Mouse (Mus musculus): ENCODE data around the gene Zg16. TPM values are rescaled to one million over a fixed set of nuclear protein-coding genes. Genes with fewer than 3 reads are reported as not detected.

Zg16 gene
- polyA plus RNA-seq, 1 experiment from 2014 or later, result not detected

DNA sequence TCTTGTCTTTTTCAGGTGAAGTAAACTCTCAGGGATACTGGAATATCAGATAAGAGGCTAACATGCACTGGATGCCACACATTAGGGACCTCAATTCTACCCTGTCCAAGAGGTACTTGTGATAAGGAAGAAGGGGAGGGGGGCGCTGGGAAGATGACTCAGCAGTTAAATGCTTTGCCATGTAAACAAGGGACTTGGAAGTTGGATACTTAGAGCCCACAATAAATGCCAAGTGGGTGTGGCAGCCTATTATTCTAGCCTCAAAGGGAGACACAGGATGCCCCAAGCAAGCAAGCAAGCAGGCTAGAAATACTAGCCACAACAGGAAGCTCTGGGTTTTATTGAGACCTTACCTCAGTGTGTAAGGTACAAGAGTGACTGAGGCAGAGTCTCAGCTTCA is 55.9 kb downstream of the Zg16 start:
- Histone ChIP-seq H3K27me3 (replicated peaks) (no peaks in the 10 kb centered on the region), H3K4me1 (peaks cover 41% of the 10 kb centered on the region), H3K4me3 (no peak overlapping the region), H3K9me3 (replicated peaks) (no peaks in the 10 kb centered on the region), H3K4me2 (no peak overlapping the region), H3K36me3 (peaks cover 87% of the 10 kb centered on the region), H3K9ac (no peak overlapping the region; the same call in 1 of the 2 replicates), H3K27ac (peak overlapping the region; percentile 98)
- 40% methylated on average over 1 of the region's 1 CpGs for WGBS (ENCODE audit: insufficient replicate concordance)
- no peak for ATAC-seq

DNA sequence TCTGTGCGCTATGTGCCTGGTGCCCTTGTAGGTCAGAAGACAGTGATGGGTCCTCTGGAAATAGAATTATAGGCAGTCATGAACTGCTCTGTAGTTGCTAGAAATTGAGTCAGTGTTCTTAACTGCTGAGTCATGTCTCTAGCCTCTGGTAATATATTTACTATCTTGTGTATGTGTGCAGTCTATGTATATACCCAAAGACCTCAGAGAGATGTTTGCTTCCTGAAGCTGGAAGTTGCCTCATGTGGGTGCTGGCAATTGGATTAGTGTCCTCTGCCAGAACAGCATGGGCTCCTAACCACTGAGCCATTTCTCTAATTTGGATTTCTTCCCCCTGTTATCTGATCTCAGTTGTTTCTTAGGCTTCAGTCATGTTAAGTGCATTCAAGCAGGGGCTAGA is 57.0 kb downstream of the Zg16 start:
- peaks cover 81% of the 10 kb centered on the region for H3K36me3 ChIP-seq
- ATAC-seq, result no peak
- WGBS (ENCODE audit: insufficient replicate concordance), result 95% methylated on average over 1 of the region's 1 CpGs

DNA sequence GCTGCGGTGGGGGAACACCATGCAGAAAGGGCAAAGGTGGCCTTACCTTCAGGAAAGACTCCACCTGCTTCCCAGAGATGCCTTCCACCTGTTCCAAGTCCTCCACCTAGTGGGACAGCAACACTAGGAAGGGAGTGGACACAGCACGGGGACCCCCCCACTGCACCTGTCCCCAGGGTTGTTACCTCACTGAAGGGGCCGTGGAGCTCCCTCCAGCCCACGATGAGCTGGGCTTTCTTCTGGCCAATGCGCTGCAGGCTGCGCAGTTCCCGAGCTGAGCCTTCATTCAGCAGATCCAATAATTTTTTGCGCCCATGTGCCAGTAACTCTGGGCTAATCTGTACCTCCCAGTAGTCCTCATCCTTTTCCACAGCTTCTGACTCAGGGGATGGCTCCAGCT is 59.2 kb downstream of the Zg16 start:
- no peak for ATAC-seq
- Histone ChIP-seq H3K36me3 (peaks cover 81% of the 10 kb centered on the region), H3K4me3 (peak overlapping the region; percentile 90), H3K27ac (peak overlapping the region; percentile 98), H3K9ac (peak overlapping the region; percentile 71), H3K27me3 (replicated peaks) (no peaks in the 10 kb centered on the region), H3K4me2 (peak overlapping the region; percentile 98), H3K4me1 (peaks cover 68% of the 10 kb centered on the region), H3K9me3 (replicated peaks) (no peaks in the 10 kb centered on the region)
- 63% methylated on average over 8 of the region's 8 CpGs for WGBS (ENCODE audit: insufficient replicate concordance)

More for the DNA sequence above, 57.0 kb downstream of the Zg16 start:
- peak overlapping the region; percentile 25; the same call in 1 of the 2 replicates for H3K9ac ChIP-seq
- peaks cover 45% of the 10 kb centered on the region for H3K4me1 ChIP-seq
- no peak overlapping the region for H3K4me2 ChIP-seq
- no peaks in the 10 kb centered on the region for H3K9me3 ChIP-seq (replicated peaks)
- H3K27me3 ChIP-seq (replicated peaks), result no peaks in the 10 kb centered on the region
- peak overlapping the region; percentile 98 for H3K27ac ChIP-seq
- H3K4me3 ChIP-seq, result no peak overlapping the region

DNA sequence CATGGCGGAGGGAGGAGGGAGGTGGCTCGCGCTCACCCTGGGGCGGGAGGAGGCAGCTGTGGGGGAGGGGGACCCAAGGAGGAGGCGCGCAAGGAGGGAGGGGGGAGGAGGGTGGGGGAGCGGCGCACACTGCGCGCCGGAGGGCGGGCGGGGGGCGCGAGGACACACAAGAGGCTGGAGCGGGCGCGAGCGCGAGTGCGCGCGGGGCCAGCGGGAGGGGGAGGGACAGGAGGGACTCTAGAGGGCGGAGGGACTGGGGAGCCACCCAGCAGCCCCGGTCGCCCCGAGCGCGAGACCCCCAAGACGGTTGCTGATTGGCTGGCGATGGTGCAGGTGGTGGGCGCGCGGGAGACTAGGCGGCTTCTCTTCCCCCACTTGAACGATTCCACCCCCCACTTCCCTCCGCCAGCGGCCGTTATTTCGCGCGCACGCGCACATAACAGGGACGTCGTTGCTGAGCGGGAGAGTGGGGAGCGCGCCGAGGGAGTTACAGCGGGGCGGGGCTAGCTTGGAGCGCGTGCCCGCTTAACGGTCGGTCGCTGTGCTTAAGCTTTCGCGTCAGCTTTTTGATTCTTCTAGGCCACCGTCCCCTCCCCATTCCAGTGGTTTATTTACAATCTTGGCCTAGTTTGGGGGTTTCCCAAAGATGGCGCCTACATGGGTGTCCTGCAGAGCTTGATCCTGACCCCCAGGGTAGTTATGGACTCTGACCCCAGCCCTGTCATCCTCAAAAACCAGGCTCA is 60.0 kb downstream of the Zg16 start, which contains the start of gene Maz:
Gene Maz (minus strand): TSS at position 54 of the 743 bp plus-strand sequence.
- peaks cover 75% of the 10 kb centered on the region for H3K4me1 ChIP-seq
- H3K36me3 ChIP-seq, result peaks cover 81% of the 10 kb centered on the region
- no peaks in the 10 kb centered on the region for H3K27me3 ChIP-seq (replicated peaks)
- WGBS (ENCODE audit: insufficient replicate concordance), result under 1% methylated on average over 59 of the region's 63 CpGs
- H3K9me3 ChIP-seq (replicated peaks), result no peaks in the 10 kb centered on the region
- ATAC-seq, result peak; percentile 79
- H3K4me3 ChIP-seq, result peak within 1 kb of the TSS; percentile 90
- peak within 1 kb of the TSS; percentile 98 for H3K4me2 ChIP-seq
- H3K9ac ChIP-seq, result peak within 1 kb of the TSS; percentile 100
- H3K27ac ChIP-seq, result peak within 1 kb of the TSS; percentile 98

DNA sequence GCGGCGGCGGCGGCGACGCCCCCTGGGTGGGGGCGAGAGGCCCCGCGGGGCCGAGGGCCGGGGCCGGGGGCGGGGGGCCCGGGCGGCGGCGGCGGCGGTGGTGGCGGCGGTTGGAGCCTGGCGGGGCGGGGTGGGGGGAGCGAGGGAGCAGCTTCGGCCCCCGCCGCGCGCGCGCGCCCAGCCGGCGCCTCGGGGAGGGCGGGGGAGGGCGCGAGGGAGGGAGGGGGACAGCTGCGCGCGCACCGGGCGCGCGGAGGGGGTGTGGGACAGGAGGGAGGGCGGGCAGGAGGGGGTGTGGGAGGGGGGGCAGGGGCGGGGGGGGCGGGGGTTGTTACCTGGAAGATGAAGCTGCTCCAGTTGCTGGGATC is 60.5 kb downstream of the Zg16 start:
- no peak; the same call in 1 of the 2 replicates for ATAC-seq
- WGBS (ENCODE audit: insufficient replicate concordance), result 3% methylated on average over 12 of the region's 48 CpGs
- peak overlapping the region; percentile 90 for H3K4me3 ChIP-seq
- peaks cover 79% of the 10 kb centered on the region for H3K36me3 ChIP-seq
- H3K9ac ChIP-seq, result peak overlapping the region; percentile 100
- H3K4me1 ChIP-seq, result peaks cover 75% of the 10 kb centered on the region
- H3K27me3 ChIP-seq (replicated peaks), result no peaks in the 10 kb centered on the region
- H3K4me2 ChIP-seq, result peak overlapping the region; percentile 98
- peak overlapping the region; percentile 98 for H3K27ac ChIP-seq
- H3K9me3 ChIP-seq (replicated peaks), result no peaks in the 10 kb centered on the region

DNA sequence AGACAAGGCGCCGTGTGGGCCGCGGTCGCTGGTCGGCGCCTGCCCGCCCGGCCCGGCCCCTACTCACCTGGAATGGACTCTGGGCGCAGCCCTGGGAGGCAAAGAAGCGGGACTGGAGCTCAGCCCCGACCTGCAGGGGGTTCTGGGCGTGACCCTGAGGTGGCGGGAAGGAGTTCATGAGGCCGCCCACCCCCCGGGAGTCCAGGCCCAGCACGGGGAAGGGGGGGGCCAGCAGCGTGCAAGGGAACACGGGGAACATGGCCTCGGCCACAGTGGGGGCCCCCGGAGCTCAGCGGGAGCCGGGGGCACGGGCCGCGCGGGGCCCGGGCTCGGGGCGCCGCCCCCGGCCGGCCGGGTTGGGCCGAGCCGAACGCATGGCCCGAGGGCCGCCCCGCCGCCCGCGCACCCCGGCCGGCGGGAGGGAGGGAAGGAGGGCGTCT is 60.9 kb downstream of the Zg16 start:
- Histone ChIP-seq H3K4me3 (peak overlapping the region; percentile 90), H3K27ac (peak overlapping the region; percentile 98), H3K9me3 (replicated peaks) (no peaks in the 10 kb centered on the region), H3K9ac (peak overlapping the region; percentile 100), H3K4me2 (peak overlapping the region; percentile 98), H3K36me3 (peaks cover 75% of the 10 kb centered on the region), H3K27me3 (replicated peaks) (no peaks in the 10 kb centered on the region), H3K4me1 (peaks cover 75% of the 10 kb centered on the region)
- 0% methylated on average over 15 of the region's 48 CpGs for WGBS (ENCODE audit: insufficient replicate concordance)
- ATAC-seq, result peak; percentile 48

DNA sequence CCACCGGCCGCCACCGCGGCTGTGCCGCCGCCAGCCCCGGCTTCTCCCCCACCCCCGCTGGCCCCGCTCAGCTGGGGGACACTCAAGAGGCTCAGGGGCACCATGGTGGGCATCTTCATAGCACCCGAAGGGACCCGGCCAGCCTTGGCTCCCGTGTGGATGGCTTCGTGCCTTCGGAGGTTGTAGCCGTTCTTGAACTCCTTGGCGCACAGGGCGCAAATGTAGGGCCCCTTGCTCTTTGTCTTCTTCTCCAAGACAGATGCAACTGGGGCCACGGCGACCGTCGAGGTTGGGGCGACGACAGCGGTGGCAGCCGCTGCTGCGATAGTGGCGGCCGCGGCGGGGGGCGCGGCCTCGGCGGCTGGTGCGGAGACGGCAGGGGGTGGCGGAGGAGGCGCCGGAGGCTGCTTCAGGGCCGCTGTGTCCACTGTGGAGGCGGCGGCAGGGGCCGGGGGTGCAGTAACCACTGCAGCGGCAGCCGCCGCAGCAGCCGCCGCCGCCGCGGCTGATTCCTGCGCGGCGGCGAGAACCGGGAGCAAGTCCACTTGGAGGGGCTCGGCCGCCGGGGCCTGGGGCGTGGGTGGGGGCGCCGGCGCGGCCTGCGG is 61.5 kb downstream of the Zg16 start:
- peak overlapping the region; percentile 98 for H3K4me2 ChIP-seq
- H3K4me3 ChIP-seq, result peak overlapping the region; percentile 90
- peaks cover 69% of the 10 kb centered on the region for H3K36me3 ChIP-seq
- peak overlapping the region; percentile 100 for H3K9ac ChIP-seq
- peak overlapping the region; percentile 98 for H3K27ac ChIP-seq
- ATAC-seq, result no peak
- no peaks in the 10 kb centered on the region for H3K9me3 ChIP-seq (replicated peaks)
- peaks cover 75% of the 10 kb centered on the region for H3K4me1 ChIP-seq
- under 1% methylated on average over 53 of the region's 65 CpGs for WGBS (ENCODE audit: insufficient replicate concordance)
- no peaks in the 10 kb centered on the region for H3K27me3 ChIP-seq (replicated peaks)

DNA sequence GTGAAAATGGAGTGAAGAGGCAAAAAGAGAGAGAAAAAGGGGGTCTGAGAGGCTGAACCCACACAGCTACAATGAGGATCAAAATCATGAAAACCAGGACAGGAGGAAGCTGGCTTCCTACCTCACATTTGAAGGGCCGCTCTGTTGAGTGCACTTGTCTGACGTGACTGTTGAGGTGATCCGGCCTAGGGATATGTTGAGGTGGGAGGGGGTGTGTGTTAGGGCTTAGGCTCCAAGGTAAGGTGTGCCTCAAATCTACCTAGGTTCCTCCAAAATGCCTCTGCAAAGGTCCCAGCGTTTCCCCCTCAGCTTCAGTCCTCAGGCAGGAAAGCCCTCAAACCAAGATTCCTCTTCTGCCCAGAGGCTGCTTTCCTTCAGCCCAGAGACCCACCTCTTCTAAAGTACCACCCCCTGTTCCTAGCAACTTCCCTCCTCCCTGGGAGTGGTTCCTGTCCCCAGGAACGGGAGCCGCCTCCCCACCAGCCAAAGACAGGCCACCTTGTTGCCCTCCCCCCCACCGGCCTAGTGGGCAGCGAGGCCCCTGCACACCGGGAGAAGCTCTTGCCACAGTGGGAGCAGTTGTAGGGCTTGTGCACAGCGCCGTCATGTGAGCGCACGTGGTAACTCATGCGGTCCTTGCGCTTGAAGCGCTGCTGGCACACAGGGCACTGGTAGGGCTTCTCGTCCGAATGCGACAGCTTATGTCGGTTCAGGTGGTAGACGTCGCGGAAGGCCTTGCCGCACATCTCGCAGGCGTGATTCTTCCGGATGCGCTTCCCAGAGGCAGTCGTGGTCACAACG is 62.2 kb downstream of the Zg16 start:
- Histone ChIP-seq H3K27me3 (replicated peaks) (no peaks in the 10 kb centered on the region), H3K27ac (peak overlapping the region; percentile 98), H3K4me1 (peaks cover 72% of the 10 kb centered on the region), H3K4me3 (peak overlapping the region; percentile 90), H3K4me2 (peak overlapping the region; percentile 98), H3K36me3 (peaks cover 62% of the 10 kb centered on the region), H3K9me3 (replicated peaks) (no peaks in the 10 kb centered on the region), H3K9ac (peak overlapping the region; percentile 100)
- WGBS (ENCODE audit: insufficient replicate concordance), result under 1% methylated on average over 30 of the region's 30 CpGs
- ATAC-seq, result peak; percentile 32

DNA sequence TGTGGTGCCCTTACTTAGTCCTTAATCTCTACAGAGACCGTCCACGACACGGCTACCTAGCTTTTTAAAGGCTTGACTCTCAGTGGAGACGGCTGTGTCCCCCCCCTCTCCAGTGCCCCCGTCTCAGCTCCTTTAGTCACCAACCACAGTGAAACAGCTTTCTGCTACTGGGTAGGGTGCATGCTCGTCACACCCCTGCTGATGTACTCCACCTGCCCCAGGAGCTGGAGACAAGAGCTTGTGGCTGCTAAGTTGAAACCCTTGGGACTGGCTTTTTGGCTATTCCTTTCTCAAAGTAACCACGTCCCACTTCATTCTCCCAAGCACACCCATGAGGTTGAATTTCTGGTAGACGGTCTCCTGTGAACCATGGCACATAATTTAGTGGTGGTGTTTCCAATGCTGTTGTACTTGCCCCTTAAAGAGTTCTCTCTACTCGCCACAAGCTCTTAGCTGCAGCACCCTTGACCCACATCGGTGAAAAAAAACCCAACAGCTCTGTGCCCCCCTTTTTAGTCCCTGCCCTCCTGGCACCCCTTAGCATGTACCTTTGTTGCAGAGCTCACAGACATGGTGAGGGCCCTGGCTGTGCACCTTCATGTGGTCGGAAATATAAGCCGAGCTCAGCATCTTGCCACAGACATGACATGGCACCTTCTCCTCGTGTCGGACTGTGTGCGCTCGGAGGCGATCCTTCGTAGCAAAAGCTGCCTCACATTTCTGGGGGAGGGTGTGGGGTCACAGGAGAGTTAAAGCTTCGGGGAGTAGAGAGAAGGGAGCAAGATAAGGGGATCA is 63.0 kb downstream of the Zg16 start:
- H3K36me3 ChIP-seq, result peaks cover 54% of the 10 kb centered on the region
- no peak for ATAC-seq
- H3K9me3 ChIP-seq (replicated peaks), result no peaks in the 10 kb centered on the region
- H3K9ac ChIP-seq, result peak overlapping the region; percentile 100
- 24% methylated on average over 19 of the region's 19 CpGs for WGBS (ENCODE audit: insufficient replicate concordance)
- peak overlapping the region; percentile 98 for H3K27ac ChIP-seq
- no peaks in the 10 kb centered on the region for H3K27me3 ChIP-seq (replicated peaks)
- peak overlapping the region; percentile 90 for H3K4me3 ChIP-seq
- peaks cover 75% of the 10 kb centered on the region for H3K4me1 ChIP-seq
- H3K4me2 ChIP-seq, result peak overlapping the region; percentile 98

DNA sequence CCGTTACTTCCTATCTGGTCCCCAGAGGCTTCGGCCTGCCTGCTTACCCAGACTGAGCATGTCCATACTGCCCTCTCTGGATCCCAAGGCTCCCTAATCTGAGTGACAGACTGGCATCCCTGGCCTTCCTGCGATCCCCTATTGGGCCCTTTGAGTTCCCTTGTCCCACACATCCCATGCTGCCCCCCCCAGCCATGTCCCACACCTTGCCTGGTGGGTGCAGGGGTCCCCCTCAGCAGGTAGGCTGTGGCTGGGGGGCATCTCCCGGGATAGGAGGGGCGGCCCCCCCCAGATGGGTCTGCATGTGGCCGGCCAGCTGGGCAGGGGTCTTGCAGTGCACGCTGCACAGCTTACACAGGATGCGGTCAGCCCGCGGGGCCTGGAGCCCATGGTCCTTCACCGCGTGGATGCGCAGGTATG is 63.8 kb downstream of the Zg16 start:
- Histone ChIP-seq H3K36me3 (peaks cover 46% of the 10 kb centered on the region), H3K27ac (peak overlapping the region; percentile 98), H3K27me3 (replicated peaks) (no peaks in the 10 kb centered on the region), H3K4me1 (peaks cover 76% of the 10 kb centered on the region), H3K4me2 (peak overlapping the region; percentile 98), H3K9me3 (replicated peaks) (no peaks in the 10 kb centered on the region), H3K9ac (peak overlapping the region; percentile 100), H3K4me3 (peak overlapping the region; percentile 90)
- WGBS (ENCODE audit: insufficient replicate concordance), result 81% methylated on average over 13 of the region's 13 CpGs
- no peak for ATAC-seq

Data from liver, embryonic 12.5 days (tissue).